Mouse (Mus musculus): ENCODE measurements around the gene Gm37240. TPM values are rescaled to one million over a fixed set of nuclear protein-coding genes. Genes with fewer than 3 reads are reported as not detected.
A peak's percentile ranks its signal among the peaks of the same experiment; 100 is the strongest.

Gene Gm37240
- polyA plus RNA-seq, 1 experiment from 2014 or later = 4.6 TPM

GRCm38 (mm10) chr3:84678891-84679290 is 1208.4 kb downstream of the Gm37240 start:
- H3K9ac ChIP-seq (ENCODE audit: low read length) = no peak overlapping the region
- WGBS = 73% methylated on average over 5 of the region's 5 CpGs
- H3K27ac ChIP-seq (ENCODE audit: low read length) = no peak overlapping the region
- no peak overlapping the region for H3K4me2 ChIP-seq (ENCODE audit: low read depth, low read length)
- no peak for ATAC-seq (ENCODE audit: low read depth)
- no peaks in the 10 kb centered on the region for H3K4me1 ChIP-seq (replicated peaks; ENCODE audit: control insufficient read depth, insufficient read depth, low read length)
- no peak overlapping the region for H3K4me3 ChIP-seq (ENCODE audit: low read length)
- no peaks in the 10 kb centered on the region for H3K9me3 ChIP-seq (ENCODE audit: control insufficient read depth, low read length)
- H3K27me3 ChIP-seq (ENCODE audit: control insufficient read depth, insufficient read depth, low read depth, low read length) = no peaks in the 10 kb centered on the region
- no peaks in the 10 kb centered on the region for H3K36me3 ChIP-seq (ENCODE audit: control insufficient read depth, insufficient read depth, low read length)

DNA sequence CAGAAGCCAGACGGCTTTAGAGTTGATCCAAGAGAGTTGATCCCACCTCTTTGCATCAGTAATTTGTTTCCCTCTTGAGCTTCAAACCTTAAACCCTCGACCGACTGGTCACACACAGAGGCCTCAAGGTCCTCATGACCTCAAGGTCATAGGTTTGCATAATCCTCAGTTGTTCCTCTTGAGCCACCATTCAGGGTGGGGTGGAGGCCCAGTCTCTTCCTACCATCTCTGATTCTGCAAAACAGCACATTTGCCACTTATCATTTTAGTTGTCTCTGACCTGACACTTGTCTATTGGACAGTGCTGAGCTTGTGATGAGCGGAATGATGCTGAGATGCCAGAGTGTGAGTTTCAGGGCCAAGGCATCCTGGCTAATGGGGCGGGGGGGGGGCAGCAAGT is 1211.6 kb downstream of the Gm37240 start:
- WGBS = 69% methylated on average over 5 of the region's 5 CpGs
- Histone ChIP-seq H3K36me3 (ENCODE audit: control insufficient read depth, insufficient read depth, low read length) (no peaks in the 10 kb centered on the region), H3K4me3 (ENCODE audit: low read length) (no peak overlapping the region)

DNA sequence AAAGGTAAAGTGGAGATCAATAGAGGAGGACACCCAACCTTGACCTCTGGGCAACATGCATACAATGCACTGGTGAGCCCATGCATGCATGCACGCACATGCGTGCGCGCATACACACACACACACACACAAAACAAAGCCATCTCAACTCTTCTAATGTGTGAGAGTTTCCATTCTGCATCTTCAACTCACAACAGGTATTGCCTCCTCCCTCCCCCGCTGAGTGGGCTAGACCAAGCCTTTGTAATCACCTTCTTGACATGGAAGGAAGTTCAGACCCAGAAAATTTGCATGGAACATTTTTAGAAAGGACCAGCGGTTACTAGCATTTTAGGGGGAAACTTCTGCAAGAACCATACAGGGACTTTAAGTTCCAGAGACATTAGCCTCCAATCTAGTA is 1213.8 kb downstream of the Gm37240 start:
- no peak overlapping the region for H3K4me3 ChIP-seq (ENCODE audit: low read length)
- no peaks in the 10 kb centered on the region for H3K4me1 ChIP-seq (replicated peaks; ENCODE audit: control insufficient read depth, insufficient read depth, low read length)
- H3K27ac ChIP-seq (ENCODE audit: low read length) = no peak overlapping the region
- no peaks in the 10 kb centered on the region for H3K27me3 ChIP-seq (ENCODE audit: control insufficient read depth, insufficient read depth, low read depth, low read length)
- H3K4me2 ChIP-seq (ENCODE audit: low read depth, low read length) = no peak overlapping the region
- 93% methylated on average over 6 of the region's 6 CpGs for WGBS
- H3K36me3 ChIP-seq (ENCODE audit: control insufficient read depth, insufficient read depth, low read length) = no peaks in the 10 kb centered on the region
- no peak for ATAC-seq (ENCODE audit: low read depth)
- no peak overlapping the region for H3K9ac ChIP-seq (ENCODE audit: low read length)
- no peaks in the 10 kb centered on the region for H3K9me3 ChIP-seq (ENCODE audit: control insufficient read depth, low read length)

More for the DNA sequence above, 1211.6 kb downstream of the Gm37240 start:
- Histone ChIP-seq H3K4me2 (ENCODE audit: low read depth, low read length) (no peak overlapping the region), H3K9me3 (ENCODE audit: control insufficient read depth, low read length) (no peaks in the 10 kb centered on the region), H3K9ac (ENCODE audit: low read length) (no peak overlapping the region), H3K27me3 (ENCODE audit: control insufficient read depth, insufficient read depth, low read depth, low read length) (no peaks in the 10 kb centered on the region), H3K4me1 (replicated peaks; ENCODE audit: control insufficient read depth, insufficient read depth, low read length) (no peaks in the 10 kb centered on the region), H3K27ac (ENCODE audit: low read length) (no peak overlapping the region)
- no peak for ATAC-seq (ENCODE audit: low read depth)

DNA sequence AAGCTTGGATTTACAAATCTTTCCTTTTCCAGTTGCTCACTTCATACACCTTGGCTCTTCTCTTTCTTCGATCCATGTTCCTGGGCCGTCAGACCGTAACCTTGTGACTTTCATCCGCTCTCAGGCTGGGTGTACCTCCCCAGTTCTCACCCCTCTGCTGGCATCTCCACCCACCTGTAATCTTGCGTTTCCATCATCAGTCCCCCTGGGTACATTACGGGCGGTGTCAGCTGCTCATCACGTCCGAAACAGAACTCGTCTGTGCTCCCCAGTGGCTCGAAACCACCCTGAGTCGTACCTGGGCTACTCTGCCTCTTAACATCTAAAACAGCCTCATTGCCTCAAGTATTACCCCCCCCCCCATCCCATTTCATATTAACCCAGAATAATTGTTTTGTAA is 1215.2 kb downstream of the Gm37240 start:
- WGBS = 91% methylated on average over 12 of the region's 12 CpGs
- Histone ChIP-seq H3K4me3 (ENCODE audit: low read length) (no peak overlapping the region), H3K36me3 (ENCODE audit: control insufficient read depth, insufficient read depth, low read length) (no peaks in the 10 kb centered on the region), H3K27me3 (ENCODE audit: control insufficient read depth, insufficient read depth, low read depth, low read length) (no peaks in the 10 kb centered on the region), H3K27ac (ENCODE audit: low read length) (no peak overlapping the region), H3K4me1 (replicated peaks; ENCODE audit: control insufficient read depth, insufficient read depth, low read length) (no peaks in the 10 kb centered on the region), H3K4me2 (ENCODE audit: low read depth, low read length) (no peak overlapping the region), H3K9ac (ENCODE audit: low read length) (no peak overlapping the region), H3K9me3 (ENCODE audit: control insufficient read depth, low read length) (no peaks in the 10 kb centered on the region)
- ATAC-seq (ENCODE audit: low read depth) = no peak

- H3K4me1 ChIP-seq (replicated peaks; ENCODE audit: control insufficient read depth, insufficient read depth, low read length) = peaks cover 13% of the 10 kb centered on the region
- no peak overlapping the region for H3K4me3 ChIP-seq (ENCODE audit: low read length)
- H3K9me3 ChIP-seq (ENCODE audit: control insufficient read depth, low read length) = no peaks in the 10 kb centered on the region
- peaks cover 5% of the 10 kb centered on the region; the same call in 1 of the 2 replicates for H3K27me3 ChIP-seq (ENCODE audit: control insufficient read depth, insufficient read depth, low read depth, low read length)
- H3K4me2 ChIP-seq (ENCODE audit: low read depth, low read length) = no peak overlapping the region
- ATAC-seq (ENCODE audit: low read depth) = no peak
- no peak overlapping the region for H3K9ac ChIP-seq (ENCODE audit: low read length)
- no peaks in the 10 kb centered on the region for H3K36me3 ChIP-seq (ENCODE audit: control insufficient read depth, insufficient read depth, low read length)
- 59% methylated on average over 3 of the region's 3 CpGs for WGBS
- H3K27ac ChIP-seq (ENCODE audit: low read length) = no peak overlapping the region
Observed at GRCm38 (mm10) chr3:84668957-84669356, 1218.4 kb downstream of the Gm37240 start.

DNA sequence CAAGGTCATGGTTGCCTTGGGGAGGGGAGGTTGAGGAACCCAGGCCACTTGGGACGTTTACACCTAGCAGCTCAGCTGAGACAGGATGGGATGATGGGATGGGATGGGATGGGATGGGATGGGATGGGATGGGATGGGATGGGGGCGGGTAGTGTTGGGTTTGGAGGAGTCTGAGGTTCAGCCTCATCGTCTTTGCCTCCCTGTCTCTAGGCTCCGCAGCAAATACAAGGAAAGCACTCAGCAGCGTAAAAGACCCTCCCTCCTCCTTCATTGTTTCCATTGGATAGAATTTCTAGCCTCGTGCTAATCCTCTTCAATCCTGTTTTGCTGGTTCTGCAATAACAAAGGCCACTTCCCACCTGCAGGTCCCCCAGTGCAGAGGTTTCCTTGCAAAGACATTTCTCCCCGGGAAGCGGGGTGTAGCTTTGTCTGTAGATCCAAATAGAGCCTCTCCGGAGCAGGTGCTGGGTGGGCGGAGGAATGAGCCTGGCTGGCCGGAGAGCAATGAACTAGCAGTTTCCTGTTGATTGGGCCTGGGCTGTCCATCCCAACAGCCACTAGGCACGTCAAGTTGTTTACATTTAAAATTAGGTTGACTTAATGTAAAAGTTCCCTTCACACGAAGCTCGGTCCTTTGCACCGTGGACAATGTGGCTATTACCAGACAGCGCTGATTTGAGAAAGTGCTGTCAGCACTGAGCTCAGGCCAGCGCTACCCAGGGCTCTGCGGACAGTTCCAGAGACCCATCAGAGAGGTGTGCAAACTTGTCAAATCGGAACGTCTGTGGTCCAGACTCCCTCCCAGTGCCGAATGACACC is 1221.9 kb downstream of the Gm37240 start:
- Histone ChIP-seq H3K4me1 (replicated peaks; ENCODE audit: control insufficient read depth, insufficient read depth, low read length) (peaks cover 13% of the 10 kb centered on the region), H3K9ac (ENCODE audit: low read length) (peak overlapping the region; percentile 12; the same call in 1 of the 2 replicates), H3K9me3 (ENCODE audit: control insufficient read depth, low read length) (no peaks in the 10 kb centered on the region), H3K4me2 (ENCODE audit: low read depth, low read length) (peak overlapping the region; percentile 67), H3K27ac (ENCODE audit: low read length) (peak overlapping the region; percentile 65; the same call in 1 of the 2 replicates), H3K36me3 (ENCODE audit: control insufficient read depth, insufficient read depth, low read length) (no peaks in the 10 kb centered on the region), H3K4me3 (ENCODE audit: low read length) (peak overlapping the region; percentile 45), H3K27me3 (ENCODE audit: control insufficient read depth, insufficient read depth, low read depth, low read length) (peaks cover 5% of the 10 kb centered on the region; the same call in 1 of the 2 replicates)
- ATAC-seq (ENCODE audit: low read depth) = peak; percentile 55
- WGBS = 5% methylated on average over 21 of the region's 21 CpGs

- H3K4me1 ChIP-seq (replicated peaks; ENCODE audit: control insufficient read depth, insufficient read depth, low read length) = peaks cover 13% of the 10 kb centered on the region
- H3K36me3 ChIP-seq (ENCODE audit: control insufficient read depth, insufficient read depth, low read length) = no peaks in the 10 kb centered on the region
- no peak overlapping the region for H3K9ac ChIP-seq (ENCODE audit: low read length)
- H3K27ac ChIP-seq (ENCODE audit: low read length) = no peak overlapping the region
- no peak for ATAC-seq (ENCODE audit: low read depth)
- H3K4me3 ChIP-seq (ENCODE audit: low read length) = no peak overlapping the region
- WGBS = 72% methylated on average over 8 of the region's 8 CpGs
- H3K9me3 ChIP-seq (ENCODE audit: control insufficient read depth, low read length) = no peaks in the 10 kb centered on the region
- H3K4me2 ChIP-seq (ENCODE audit: low read depth, low read length) = no peak overlapping the region
- H3K27me3 ChIP-seq (ENCODE audit: control insufficient read depth, insufficient read depth, low read depth, low read length) = peaks cover 5% of the 10 kb centered on the region; the same call in 1 of the 2 replicates
Observed at GRCm38 (mm10) chr3:84664686-84665085, 1222.6 kb downstream of the Gm37240 start.

GRCm38 (mm10) chr3:84663858-84664257 is 1223.5 kb downstream of the Gm37240 start:
- H3K9ac ChIP-seq (ENCODE audit: low read length) = no peak overlapping the region
- peaks cover 5% of the 10 kb centered on the region; the same call in 1 of the 2 replicates for H3K27me3 ChIP-seq (ENCODE audit: control insufficient read depth, insufficient read depth, low read depth, low read length)
- ATAC-seq (ENCODE audit: low read depth) = no peak
- H3K36me3 ChIP-seq (ENCODE audit: control insufficient read depth, insufficient read depth, low read length) = no peaks in the 10 kb centered on the region
- H3K4me3 ChIP-seq (ENCODE audit: low read length) = no peak overlapping the region
- WGBS = 82% methylated on average over 4 of the region's 4 CpGs
- H3K9me3 ChIP-seq (ENCODE audit: control insufficient read depth, low read length) = no peaks in the 10 kb centered on the region
- peaks cover 13% of the 10 kb centered on the region for H3K4me1 ChIP-seq (replicated peaks; ENCODE audit: control insufficient read depth, insufficient read depth, low read length)
- no peak overlapping the region for H3K27ac ChIP-seq (ENCODE audit: low read length)
- H3K4me2 ChIP-seq (ENCODE audit: low read depth, low read length) = no peak overlapping the region

GRCm38 (mm10) chr3:84663079-84663478 is 1224.2 kb downstream of the Gm37240 start:
- 81% methylated on average over 12 of the region's 12 CpGs for WGBS
- Histone ChIP-seq H3K9ac (ENCODE audit: low read length) (no peak overlapping the region), H3K36me3 (ENCODE audit: control insufficient read depth, insufficient read depth, low read length) (no peaks in the 10 kb centered on the region), H3K4me2 (ENCODE audit: low read depth, low read length) (no peak overlapping the region), H3K27ac (ENCODE audit: low read length) (no peak overlapping the region), H3K9me3 (ENCODE audit: control insufficient read depth, low read length) (no peaks in the 10 kb centered on the region), H3K4me1 (replicated peaks; ENCODE audit: control insufficient read depth, insufficient read depth, low read length) (peaks cover 13% of the 10 kb centered on the region), H3K4me3 (ENCODE audit: low read length) (no peak overlapping the region), H3K27me3 (ENCODE audit: control insufficient read depth, insufficient read depth, low read depth, low read length) (peaks cover 5% of the 10 kb centered on the region; the same call in 1 of the 2 replicates)
- ATAC-seq (ENCODE audit: low read depth) = no peak
